Mouse (Mus musculus): ENCODE results near the gene Hcn1. TPM values are rescaled to one million over a fixed set of nuclear protein-coding genes. Genes with fewer than 3 reads are reported as not detected.

Hcn1 gene
- polyA plus RNA-seq, 1 experiment: 0.15 TPM

GRCm38 (mm10) chr13:117848757-117849156 is 246.6 kb downstream of the Hcn1 start:
- no peak overlapping the region for H3K9ac ChIP-seq (ENCODE audit: low read depth, poor library complexity, severe bottlenecking)
- no peaks in the 10 kb centered on the region for H3K4me1 ChIP-seq (ENCODE audit: control insufficient read depth, insufficient read depth, low read length)
- H3K27me3 ChIP-seq (ENCODE audit: control insufficient read depth, insufficient read depth, low read length, poor library complexity, severe bottlenecking): no peaks in the 10 kb centered on the region
- H3K9me3 ChIP-seq (replicated peaks; ENCODE audit: control insufficient read depth, insufficient read depth, low read length, poor library complexity, severe bottlenecking): no peaks in the 10 kb centered on the region
- no peak overlapping the region for H3K4me3 ChIP-seq (ENCODE audit: low read depth, low read length)
- H3K27ac ChIP-seq (ENCODE audit: insufficient read depth, low read length): no peak overlapping the region
- TF ChIP-seq EP300 (IDR thresholded peaks at IDR 0.05; ENCODE audit: insufficient read depth, low read depth, low read length) (no peak), CTCF (IDR thresholded peaks at IDR 0.05; ENCODE audit: low read depth, low read length) (no peak), POLR2A (IDR thresholded peaks at IDR 0.05; ENCODE audit: insufficient read depth, low read length) (no peak)
- H3K36me3 ChIP-seq (ENCODE audit: control insufficient read depth, insufficient read depth, low read length, poor library complexity, severe bottlenecking): no peaks in the 10 kb centered on the region

GRCm38 (mm10) chr13:117851954-117852710 is 250.0 kb downstream of the Hcn1 start:
- Histone ChIP-seq H3K27ac (ENCODE audit: insufficient read depth, low read length) (no peak overlapping the region), H3K27me3 (ENCODE audit: control insufficient read depth, insufficient read depth, low read length, poor library complexity, severe bottlenecking) (no peaks in the 10 kb centered on the region), H3K36me3 (ENCODE audit: control insufficient read depth, insufficient read depth, low read length, poor library complexity, severe bottlenecking) (no peaks in the 10 kb centered on the region), H3K4me1 (ENCODE audit: control insufficient read depth, insufficient read depth, low read length) (no peaks in the 10 kb centered on the region), H3K4me3 (ENCODE audit: low read depth, low read length) (no peak overlapping the region), H3K9ac (ENCODE audit: low read depth, poor library complexity, severe bottlenecking) (no peak overlapping the region), H3K9me3 (replicated peaks; ENCODE audit: control insufficient read depth, insufficient read depth, low read length, poor library complexity, severe bottlenecking) (no peaks in the 10 kb centered on the region)
- no peak for TF ChIP-seq CTCF (IDR thresholded peaks at IDR 0.05; ENCODE audit: low read depth, low read length)
- no peak for TF ChIP-seq EP300 (IDR thresholded peaks at IDR 0.05; ENCODE audit: insufficient read depth, low read depth, low read length)

GRCm38 (mm10) chr13:117852711-117853051 is 250.6 kb downstream of the Hcn1 start:
- H3K9me3 ChIP-seq (replicated peaks; ENCODE audit: control insufficient read depth, insufficient read depth, low read length, poor library complexity, severe bottlenecking): no peaks in the 10 kb centered on the region
- no peaks in the 10 kb centered on the region for H3K4me1 ChIP-seq (ENCODE audit: control insufficient read depth, insufficient read depth, low read length)
- H3K4me3 ChIP-seq (ENCODE audit: low read depth, low read length): no peak overlapping the region
- no peaks in the 10 kb centered on the region for H3K36me3 ChIP-seq (ENCODE audit: control insufficient read depth, insufficient read depth, low read length, poor library complexity, severe bottlenecking)
- no peak overlapping the region for H3K9ac ChIP-seq (ENCODE audit: low read depth, poor library complexity, severe bottlenecking)
- H3K27me3 ChIP-seq (ENCODE audit: control insufficient read depth, insufficient read depth, low read length, poor library complexity, severe bottlenecking): no peaks in the 10 kb centered on the region
- H3K27ac ChIP-seq (ENCODE audit: insufficient read depth, low read length): no peak overlapping the region
- TF ChIP-seq CTCF (IDR thresholded peaks at IDR 0.05; ENCODE audit: low read depth, low read length) (no peak), POLR2A (IDR thresholded peaks at IDR 0.05; ENCODE audit: insufficient read depth, low read length) (no peak), EP300 (IDR thresholded peaks at IDR 0.05; ENCODE audit: insufficient read depth, low read depth, low read length) (no peak)

GRCm38 (mm10) chr13:117858416-117858815 is 256.3 kb downstream of the Hcn1 start:
- no peaks in the 10 kb centered on the region for H3K4me1 ChIP-seq (ENCODE audit: control insufficient read depth, insufficient read depth, low read length)
- H3K27me3 ChIP-seq (ENCODE audit: control insufficient read depth, insufficient read depth, low read length, poor library complexity, severe bottlenecking): no peaks in the 10 kb centered on the region
- no peak overlapping the region for H3K27ac ChIP-seq (ENCODE audit: insufficient read depth, low read length)
- no peaks in the 10 kb centered on the region for H3K36me3 ChIP-seq (ENCODE audit: control insufficient read depth, insufficient read depth, low read length, poor library complexity, severe bottlenecking)
- H3K9ac ChIP-seq (ENCODE audit: low read depth, poor library complexity, severe bottlenecking): no peak overlapping the region
- H3K4me3 ChIP-seq (ENCODE audit: low read depth, low read length): no peak overlapping the region
- TF ChIP-seq EP300 (IDR thresholded peaks at IDR 0.05; ENCODE audit: insufficient read depth, low read depth, low read length) (no peak), CTCF (IDR thresholded peaks at IDR 0.05; ENCODE audit: low read depth, low read length) (no peak), POLR2A (IDR thresholded peaks at IDR 0.05; ENCODE audit: insufficient read depth, low read length) (no peak)
- H3K9me3 ChIP-seq (replicated peaks; ENCODE audit: control insufficient read depth, insufficient read depth, low read length, poor library complexity, severe bottlenecking): no peaks in the 10 kb centered on the region

GRCm38 (mm10) chr13:117877787-117878186 is 275.7 kb downstream of the Hcn1 start:
- TF ChIP-seq POLR2A (IDR thresholded peaks at IDR 0.05; ENCODE audit: insufficient read depth, low read length): no peak
- no peak for TF ChIP-seq CTCF (IDR thresholded peaks at IDR 0.05; ENCODE audit: low read depth, low read length)
- no peak for TF ChIP-seq EP300 (IDR thresholded peaks at IDR 0.05; ENCODE audit: insufficient read depth, low read depth, low read length)
- no peaks in the 10 kb centered on the region for H3K36me3 ChIP-seq (ENCODE audit: control insufficient read depth, insufficient read depth, low read length, poor library complexity, severe bottlenecking)
- no peak overlapping the region for H3K4me3 ChIP-seq (ENCODE audit: low read depth, low read length)
- no peaks in the 10 kb centered on the region for H3K4me1 ChIP-seq (ENCODE audit: control insufficient read depth, insufficient read depth, low read length)
- no peaks in the 10 kb centered on the region for H3K27me3 ChIP-seq (ENCODE audit: control insufficient read depth, insufficient read depth, low read length, poor library complexity, severe bottlenecking)
- no peak overlapping the region for H3K9ac ChIP-seq (ENCODE audit: low read depth, poor library complexity, severe bottlenecking)
- H3K27ac ChIP-seq (ENCODE audit: insufficient read depth, low read length): no peak overlapping the region
- no peaks in the 10 kb centered on the region for H3K9me3 ChIP-seq (replicated peaks; ENCODE audit: control insufficient read depth, insufficient read depth, low read length, poor library complexity, severe bottlenecking)

- Histone ChIP-seq H3K27me3 (ENCODE audit: control insufficient read depth, insufficient read depth, low read length, poor library complexity, severe bottlenecking) (no peaks in the 10 kb centered on the region), H3K27ac (ENCODE audit: insufficient read depth, low read length) (no peak overlapping the region), H3K4me3 (ENCODE audit: low read depth, low read length) (no peak overlapping the region), H3K4me1 (ENCODE audit: control insufficient read depth, insufficient read depth, low read length) (no peaks in the 10 kb centered on the region), H3K9me3 (replicated peaks; ENCODE audit: control insufficient read depth, insufficient read depth, low read length, poor library complexity, severe bottlenecking) (no peaks in the 10 kb centered on the region), H3K9ac (ENCODE audit: low read depth, poor library complexity, severe bottlenecking) (no peak overlapping the region), H3K36me3 (ENCODE audit: control insufficient read depth, insufficient read depth, low read length, poor library complexity, severe bottlenecking) (no peaks in the 10 kb centered on the region)
- TF ChIP-seq EP300 (IDR thresholded peaks at IDR 0.05; ENCODE audit: insufficient read depth, low read depth, low read length): no peak
- TF ChIP-seq POLR2A (IDR thresholded peaks at IDR 0.05; ENCODE audit: insufficient read depth, low read length): no peak
- TF ChIP-seq CTCF (IDR thresholded peaks at IDR 0.05; ENCODE audit: low read depth, low read length): no peak
These were observed 278.5 kb downstream of the Hcn1 start for GRCm38 (mm10) chr13:117880471-117881225.

All from ES-Bruce4 (cell line).